Mouse (Mus musculus): ENCODE measurements at regions not wholly inside any gene's neighbourhood (a gene's known extent, or its start where the extent isn't known, plus 50 kb on each side); places are given as distances from the start of the nearest gene placed in this dataset.

DNA sequence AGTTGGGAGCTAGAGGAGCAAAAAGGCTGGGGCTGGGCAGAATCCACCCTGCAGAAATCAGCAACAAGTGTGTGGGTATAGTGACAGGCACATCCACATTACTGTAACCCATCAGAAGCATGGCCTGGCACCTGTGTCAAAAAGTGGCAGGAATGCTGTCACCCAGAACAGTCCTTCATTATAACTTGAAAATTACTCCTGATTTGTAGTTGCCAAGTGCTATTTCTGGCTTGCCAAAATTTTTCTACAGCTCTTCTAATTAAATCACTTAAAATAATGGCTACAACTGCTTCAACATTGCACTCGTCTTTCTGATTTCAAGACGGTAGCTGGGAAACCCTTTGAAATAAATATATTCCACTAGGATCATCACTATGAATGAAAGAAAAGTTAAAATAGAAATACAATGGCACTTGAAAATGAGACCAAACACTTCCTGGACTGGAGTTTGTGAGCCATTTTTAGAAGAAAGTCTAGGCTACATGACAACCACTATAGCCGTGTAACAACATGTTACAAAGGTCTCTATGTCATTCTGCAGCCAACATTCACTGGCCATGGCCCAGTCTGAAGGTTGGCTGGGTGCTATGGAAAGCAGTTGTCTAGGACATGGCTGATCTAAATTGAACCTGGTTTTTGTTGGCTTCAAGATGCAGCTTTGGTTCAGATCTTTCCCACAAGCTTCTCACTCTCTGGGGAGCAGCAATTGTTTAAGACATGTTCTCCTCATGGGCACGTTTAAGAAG, 190.6 kb upstream of the Tapt1 start:
- no peak for DNase-seq (ENCODE audit: low spot score in 2 of 2)

DNA sequence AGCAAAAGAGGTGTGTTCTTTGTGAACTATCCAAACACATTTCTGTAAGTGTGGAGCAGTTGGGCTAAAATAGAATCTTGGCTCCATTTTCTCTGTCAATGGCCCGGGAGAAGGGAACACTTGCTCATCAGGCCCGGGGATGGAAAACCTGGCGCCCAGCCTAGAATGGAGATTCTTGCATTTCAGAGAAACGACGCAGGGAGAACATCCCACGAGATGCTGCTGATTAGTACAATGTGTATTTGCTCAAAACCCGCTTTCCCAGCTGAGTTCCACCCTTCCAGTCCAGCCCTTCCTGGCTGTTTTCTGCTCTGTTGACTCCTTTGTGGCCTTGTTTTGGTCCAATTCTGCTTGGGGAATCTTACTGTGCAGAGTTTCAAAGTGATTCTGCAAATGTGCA, 188.0 kb upstream of the Tapt1 start:
- no peak for DNase-seq (ENCODE audit: low spot score in 2 of 2)

DNA sequence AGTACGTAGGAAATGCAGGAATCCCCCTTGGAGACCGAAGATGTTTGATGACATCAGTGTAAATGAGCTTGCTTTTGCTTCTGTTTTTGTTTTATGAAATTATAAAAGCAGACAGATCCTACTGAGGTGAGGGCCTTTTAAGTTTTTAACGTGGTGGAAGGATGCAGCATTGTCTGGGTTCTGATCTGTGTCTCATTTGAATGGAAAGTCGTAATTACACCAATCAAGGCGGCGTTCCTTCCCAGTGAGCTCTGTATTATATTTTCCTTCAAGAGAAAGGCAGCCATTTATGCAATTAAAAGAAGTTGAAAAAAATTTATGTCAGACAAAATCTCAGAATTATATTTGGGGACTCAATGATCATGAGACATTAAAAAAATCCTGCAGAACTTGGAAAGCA, 176.9 kb upstream of the Tapt1 start:
- no peak for DNase-seq (ENCODE audit: low spot score in 2 of 2)

DNA sequence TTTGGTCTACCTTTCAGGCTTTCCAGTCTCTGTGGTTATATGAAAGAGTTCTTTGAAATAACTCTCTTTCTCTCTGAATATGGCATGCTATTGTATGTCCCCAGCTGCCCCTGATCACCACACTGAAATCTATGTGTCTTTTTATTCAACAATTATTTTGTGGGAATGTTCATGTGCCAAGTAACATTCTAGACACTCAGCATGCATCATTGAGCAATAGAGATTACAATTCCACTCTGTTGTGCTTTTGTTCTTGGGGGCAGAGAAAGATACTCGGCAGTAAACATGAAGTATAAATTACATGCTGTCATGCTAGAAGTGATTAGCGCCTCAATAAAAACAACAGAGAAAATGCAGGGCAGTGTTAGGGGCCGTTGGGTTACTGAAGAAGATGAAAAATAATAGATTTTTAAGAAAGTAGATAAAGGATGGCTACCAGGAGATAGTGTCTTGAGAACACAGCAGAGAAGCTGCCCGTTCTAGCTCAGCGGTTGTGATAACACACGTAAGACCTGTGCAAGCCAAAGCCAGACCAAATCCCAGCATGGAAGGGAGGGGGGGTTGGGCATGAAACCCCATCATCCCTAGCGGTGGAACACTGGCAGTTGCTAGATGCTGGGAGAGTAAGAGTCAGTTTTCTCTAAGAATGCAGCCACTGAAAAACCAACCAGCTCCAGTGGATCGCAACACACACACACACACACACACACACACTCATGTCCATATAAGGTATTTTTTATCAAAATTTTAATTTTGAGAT, 174.3 kb upstream of the Tapt1 start:
- DNase-seq (ENCODE audit: low spot score in 2 of 2), result no peak

DNA sequence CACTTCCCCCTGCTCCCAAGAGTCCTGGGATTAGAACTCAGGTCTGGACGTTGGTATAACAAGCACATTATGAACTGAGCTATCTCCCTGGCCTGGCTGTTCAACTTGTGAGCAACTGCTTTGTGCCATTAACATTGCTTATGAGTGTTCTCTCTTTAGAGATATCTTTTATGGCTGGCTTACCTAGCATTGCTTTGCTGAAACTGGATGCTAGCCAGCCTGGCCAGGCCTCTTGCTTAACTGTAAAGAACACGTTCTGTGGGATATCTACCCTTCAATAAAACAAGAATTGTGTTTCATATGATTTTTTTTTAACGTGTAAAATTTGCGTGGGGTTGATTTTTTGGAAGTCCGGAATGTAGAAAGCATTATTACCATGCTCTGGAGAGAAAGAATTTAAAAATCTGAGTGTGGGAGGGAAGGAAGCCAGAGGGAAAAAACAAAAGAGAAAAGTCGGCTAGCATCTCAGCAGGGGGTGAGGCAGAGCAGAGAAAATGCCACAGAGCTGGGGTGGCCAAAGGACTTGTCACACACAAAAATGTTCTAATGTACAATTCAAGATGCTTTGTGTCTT, 160.9 kb upstream of the Tapt1 start:
- no peak for DNase-seq (ENCODE audit: low spot score in 2 of 2)

DNA sequence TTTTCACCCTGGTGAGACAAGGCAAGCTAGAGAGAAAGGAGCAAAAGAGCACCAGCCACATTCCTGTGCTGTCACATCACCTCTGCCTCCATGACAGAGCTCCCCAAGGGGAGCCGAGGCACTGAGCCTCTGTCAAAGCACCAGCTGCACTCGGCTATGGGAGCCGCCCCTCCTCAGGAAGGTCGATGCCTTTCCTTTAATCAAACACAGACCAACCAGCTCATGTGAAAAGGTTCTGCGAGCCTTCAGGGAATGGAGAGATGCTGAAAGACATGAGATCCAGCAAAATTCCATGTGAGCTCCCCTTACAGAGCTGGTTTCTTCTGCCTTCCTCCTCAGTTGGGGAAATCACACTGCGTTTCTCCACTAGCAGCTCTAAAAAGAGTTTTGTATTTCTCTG, 159.8 kb upstream of the Tapt1 start:
- DNase-seq (ENCODE audit: low spot score in 2 of 2), result no peak

DNA sequence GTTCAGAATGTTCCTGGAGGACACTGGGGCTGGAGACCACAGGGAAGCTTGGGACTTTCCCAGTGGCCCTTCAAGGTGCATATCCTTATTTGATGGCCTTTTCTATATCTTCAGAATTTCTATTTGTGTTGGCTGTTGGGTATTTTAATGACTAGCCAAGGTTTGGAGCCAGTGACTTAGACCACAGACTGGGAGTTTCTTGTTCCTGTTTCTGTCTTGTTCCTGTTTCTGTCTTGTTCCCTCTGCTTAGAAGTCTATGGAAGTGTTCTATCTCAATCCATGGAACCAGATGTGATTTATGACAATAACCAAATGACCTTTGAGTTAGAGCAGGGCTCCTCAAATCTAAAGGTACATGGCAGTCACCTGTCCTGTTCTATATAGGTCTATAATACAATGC, 156.6 kb upstream of the Tapt1 start:
- no peak for DNase-seq (ENCODE audit: low spot score in 2 of 2)

DNA sequence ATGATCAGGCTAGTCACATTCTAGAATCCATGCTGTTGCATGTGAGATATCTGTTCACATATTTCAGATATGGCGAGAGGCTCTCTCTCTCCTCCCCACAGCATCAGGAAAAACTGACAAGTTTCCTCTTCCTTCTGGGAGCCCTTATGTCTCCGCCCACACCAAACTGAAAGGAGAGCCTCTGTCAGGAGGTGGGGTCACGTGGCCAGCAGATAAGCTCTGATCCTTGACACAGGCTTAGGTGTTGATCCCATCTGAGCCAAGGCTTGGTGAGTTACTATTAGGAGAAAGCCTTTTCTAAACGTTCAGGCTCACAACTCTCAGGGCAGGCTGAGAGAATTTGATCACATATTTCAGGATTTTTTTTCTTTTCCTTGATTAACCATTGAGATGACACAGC, 143.6 kb upstream of the Tapt1 start:
- DNase-seq (ENCODE audit: low spot score in 2 of 2), result no peak

DNA sequence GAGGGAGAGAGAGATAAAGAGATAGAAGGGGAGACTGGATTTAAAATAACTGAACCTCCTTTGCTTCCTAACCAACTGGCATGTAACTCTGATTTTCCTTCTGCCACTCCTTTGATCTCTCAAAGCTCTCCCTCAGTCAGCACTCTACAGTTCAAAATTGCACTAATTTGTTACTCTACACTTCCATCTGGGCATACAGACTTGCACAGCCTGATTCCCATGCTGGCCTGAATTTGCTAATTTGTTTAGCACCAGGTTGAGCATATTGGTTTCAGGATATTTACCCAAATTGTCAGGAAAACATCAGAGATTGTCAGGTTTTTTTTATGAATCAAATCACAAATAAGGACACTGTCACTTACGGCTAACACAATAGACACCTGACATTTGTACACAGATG, 125.9 kb upstream of the Tapt1 start:
- DNase-seq (ENCODE audit: low spot score in 2 of 2), result no peak

DNA sequence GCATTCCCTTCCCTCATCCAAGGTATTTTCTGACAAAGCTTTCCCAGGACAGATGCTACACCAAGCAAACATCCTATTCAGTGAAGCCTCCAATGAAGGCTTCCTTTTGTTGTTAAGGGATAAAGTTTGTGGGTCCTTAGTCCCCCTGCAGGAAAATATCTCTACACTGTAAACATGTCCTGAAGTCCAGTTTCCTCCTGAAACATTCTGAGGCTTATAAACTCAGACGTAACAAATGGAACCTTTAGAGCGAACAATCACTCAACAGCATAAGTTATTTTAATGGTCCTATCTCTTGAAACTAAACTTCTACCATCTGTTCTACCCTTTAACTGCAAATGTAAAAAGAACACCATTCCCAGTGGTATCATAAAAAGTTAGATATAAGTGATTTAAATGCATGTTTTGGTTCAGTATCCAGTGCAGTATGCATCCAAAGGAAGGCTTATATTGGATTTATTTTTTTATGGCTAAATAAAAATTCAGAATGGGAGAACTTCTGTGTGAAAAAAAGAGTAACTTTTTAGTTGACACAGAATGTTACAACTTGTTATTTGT, 115.1 kb upstream of the Tapt1 start:
- no peak for DNase-seq (ENCODE audit: low spot score in 2 of 2)

DNA sequence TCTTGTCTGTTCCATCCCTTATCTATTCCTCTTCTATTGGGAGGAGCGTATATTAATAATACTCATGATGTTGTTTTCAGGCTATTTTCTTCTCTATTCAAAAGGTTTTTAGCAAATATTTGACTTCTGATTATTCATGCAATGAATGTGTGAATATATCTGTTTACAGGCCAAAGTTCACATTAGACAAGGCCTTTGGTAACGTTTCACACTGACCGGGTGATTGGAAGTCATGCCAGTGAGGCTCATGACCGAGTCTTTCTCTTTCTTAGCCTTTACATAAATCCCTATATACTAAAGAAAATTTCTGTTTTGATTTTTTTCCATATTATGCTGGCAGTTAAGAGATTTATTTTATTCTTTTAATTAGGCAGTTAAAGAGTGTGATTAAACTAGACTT, 112.2 kb upstream of the Tapt1 start:
- DNase-seq (ENCODE audit: low spot score in 2 of 2), result no peak

DNA sequence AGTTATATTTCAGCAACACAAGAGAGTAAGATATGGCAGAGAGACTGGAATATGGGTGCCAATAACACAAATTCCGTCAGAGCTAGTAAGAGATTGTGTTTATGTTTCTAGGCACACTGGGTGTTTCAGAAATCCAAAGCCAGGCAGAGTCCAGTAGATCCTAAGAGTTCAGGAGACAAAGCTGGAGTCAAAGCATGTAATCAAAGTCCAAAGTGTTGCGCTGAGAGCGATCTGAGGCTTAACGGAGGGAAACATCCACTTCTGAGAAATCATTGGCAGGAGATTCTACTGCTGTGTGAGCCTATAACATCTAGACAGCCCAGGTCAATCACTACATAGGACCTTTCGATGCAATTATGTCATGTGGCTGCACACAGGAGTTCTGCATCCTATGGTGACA, 109.3 kb upstream of the Tapt1 start:
- DNase-seq (ENCODE audit: low spot score in 2 of 2), result no peak

DNA sequence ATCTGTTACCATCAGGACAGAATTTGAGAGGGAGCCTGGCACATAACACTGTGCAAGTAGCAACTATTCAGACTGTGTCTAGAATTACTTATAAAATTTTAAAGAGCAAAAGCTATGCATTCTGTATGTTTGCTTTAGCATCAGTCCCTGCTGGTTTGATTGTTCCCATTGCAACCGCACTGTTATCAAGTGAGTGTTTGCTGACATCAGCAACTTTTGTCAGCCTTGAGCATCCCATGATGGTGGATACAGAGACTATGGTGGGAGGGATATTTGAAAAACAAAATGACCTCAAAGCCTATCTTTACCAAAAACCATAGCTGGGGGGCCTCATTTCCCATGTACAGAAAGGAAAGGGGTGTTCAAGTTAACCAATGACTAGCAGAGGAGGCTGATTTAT, 93.2 kb upstream of the Tapt1 start:
- DNase-seq (ENCODE audit: low spot score in 2 of 2), result no peak

DNA sequence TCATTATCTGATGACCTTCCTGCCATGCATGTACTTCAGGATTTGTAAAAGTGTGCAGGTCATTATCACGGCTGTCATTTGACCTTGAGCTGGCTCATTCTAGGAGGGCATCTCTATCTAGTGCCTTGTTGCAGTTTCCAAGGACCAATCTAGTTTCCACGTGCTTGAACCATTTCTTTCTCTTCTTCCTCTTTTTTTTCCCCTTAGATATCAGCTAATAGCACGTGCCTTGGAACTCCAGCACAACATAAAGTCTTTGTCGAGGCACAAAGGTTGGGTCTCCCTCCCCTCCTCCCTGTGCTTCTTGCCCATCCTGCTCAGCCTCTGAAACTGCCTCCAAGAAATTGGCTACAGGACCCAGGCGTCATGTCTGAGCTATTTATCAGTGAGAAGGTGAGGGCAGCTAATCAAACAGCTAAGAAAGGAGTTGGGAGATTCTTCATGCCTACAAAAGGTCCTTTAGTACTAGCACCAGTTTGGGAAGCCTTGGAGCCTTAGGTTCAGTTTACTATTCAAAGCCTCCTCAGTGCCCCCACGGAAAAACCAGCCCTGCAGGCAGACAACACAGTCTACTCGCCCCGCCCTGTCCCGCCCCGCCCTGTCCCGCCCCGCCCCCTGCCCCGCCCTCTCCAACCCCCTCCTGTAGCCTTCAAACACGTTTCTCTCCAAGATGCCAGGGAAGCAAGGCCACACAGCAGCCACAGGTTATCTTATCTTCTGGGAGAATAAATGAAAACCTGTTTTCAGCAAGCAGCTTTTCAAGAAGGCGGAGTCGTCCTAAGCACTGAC, 80.5 kb upstream of the Tapt1 start:
- no peak for DNase-seq (ENCODE audit: low spot score in 2 of 2)

DNA sequence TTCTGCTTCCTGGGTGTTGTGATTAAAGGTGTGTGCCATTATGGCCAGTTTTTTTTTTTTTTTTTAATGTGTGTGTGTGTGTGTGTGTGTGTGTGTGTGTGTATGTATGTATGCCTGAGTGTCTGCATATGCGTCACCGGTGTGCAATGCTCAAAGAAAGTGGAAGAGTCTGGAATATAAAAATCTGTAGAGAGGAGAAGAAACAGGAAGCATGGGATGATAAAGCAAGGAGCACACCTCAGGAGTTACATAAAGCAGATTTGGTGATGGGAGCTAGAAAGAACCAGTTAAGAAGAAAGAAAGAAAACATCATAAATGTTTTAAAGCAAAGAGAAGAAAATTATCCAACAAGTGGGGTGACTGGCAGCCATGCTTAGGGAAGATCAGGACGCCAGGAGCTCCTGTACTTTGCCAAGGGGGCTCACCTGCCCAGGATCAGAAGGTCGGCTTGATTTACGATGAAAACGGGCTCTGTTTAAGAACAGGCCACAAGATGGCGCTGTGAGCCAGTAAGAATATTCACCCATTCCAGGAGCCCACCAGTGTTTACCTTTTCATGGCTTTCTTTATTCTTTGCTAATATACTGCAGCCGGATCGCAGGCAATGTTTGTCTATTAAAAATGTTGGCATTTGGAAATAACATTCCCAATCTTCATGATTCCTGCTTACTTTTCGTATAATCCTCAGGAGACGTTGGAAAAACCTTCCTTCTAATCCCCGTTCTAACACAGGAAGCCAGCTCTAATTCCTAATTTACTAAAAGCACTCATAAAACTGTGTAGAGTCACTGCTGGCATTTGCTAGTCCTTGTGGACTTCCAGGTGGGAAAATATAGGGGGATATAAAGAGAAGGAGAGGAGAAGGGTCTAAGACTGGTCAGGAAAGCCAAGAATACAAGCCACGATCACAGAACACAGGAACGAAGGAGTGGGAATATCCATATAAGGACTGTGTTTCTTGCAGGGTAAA, 77.7 kb upstream of the Tapt1 start:
- DNase-seq (ENCODE audit: low spot score in 2 of 2), result peak in 1 of 2 experiments; percentile 15

DNA sequence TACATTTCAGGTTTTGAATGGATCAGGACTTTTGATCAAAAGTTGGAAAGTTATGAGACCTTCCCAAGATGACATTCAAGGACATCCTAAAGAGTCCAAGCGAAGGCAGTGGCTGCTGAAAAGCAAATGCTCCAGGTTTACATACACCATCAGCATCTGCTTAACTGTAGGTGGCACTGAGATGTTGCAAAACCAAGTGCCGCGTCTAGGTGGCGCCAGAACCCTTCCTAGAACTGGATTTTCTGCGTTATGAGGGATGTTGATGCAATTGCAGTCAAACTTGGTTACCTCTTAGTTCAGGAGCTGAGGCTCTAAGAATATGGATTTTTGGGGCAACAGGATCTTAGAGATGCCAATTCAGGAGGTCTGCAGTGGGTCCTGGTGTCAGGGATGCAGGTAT, 58.0 kb upstream of the Tapt1 start:
- peak; percentile 54 to 81 for DNase-seq (ENCODE audit: low spot score in 2 of 2)

Data from spleen, postnatal 4 days (tissue).